Mouse (Mus musculus) liver, adult 2 months (tissue): ENCODE results near the gene Ino80b. TPM values are rescaled to one million over a fixed set of nuclear protein-coding genes. Genes with fewer than 3 reads are reported as not detected.

Experiments used
- DNase-seq: peaks from one replicate; pipeline ENCODE4 v3.0.0-alpha.2; 2011; ENCODE audit warnings: low read depth, low spot score; ENCODE audit errors: extremely low read depth
- H3K27ac ChIP-seq: fragments of 200-500 bp; replicated peaks from 2 replicates; pipeline ENCODE4 v1.5.1; 2012; ENCODE audit warnings: low read depth, mild to moderate bottlenecking, control low read depth, inconsistent platforms, low read length; ENCODE audit not compliant: insufficient read depth
- H3K27me3 ChIP-seq: fragments of 200-500 bp; 2 replicates; pipeline ENCODE4 v1.6.1; 2012; ENCODE audit warnings: mild to moderate bottlenecking, moderate library complexity, low read length, inconsistent platforms; ENCODE audit not compliant: control insufficient read depth, insufficient read depth
- H3K36me3 ChIP-seq: fragments of 200-500 bp; 2 replicates; pipeline ENCODE4 v1.6.1; 2012; ENCODE audit warnings: low read length, inconsistent platforms; ENCODE audit not compliant: control insufficient read depth, insufficient read depth
- H3K4me1 ChIP-seq: fragments of 200-500 bp; 2 replicates; pipeline ENCODE4 v1.6.1; 2011; ENCODE audit warnings: low read length; ENCODE audit not compliant: control insufficient read depth, insufficient read depth
- H3K4me3 ChIP-seq: fragments of 200-500 bp; 2 replicates; pipeline ENCODE4 v1.5.1; 2011; ENCODE audit warnings: low read depth, mild to moderate bottlenecking, control low read depth, low read length, moderate library complexity; ENCODE audit not compliant: insufficient read depth
- H3K79me2 ChIP-seq: fragments of 200-500 bp; 2 replicates; pipeline ENCODE4 v1.6.1; 2012; ENCODE audit warnings: inconsistent platforms, mild to moderate bottlenecking, low read length, moderate library complexity; ENCODE audit not compliant: control insufficient read depth, insufficient read depth
- H3K9ac ChIP-seq: fragments of 200-500 bp; 2 replicates; pipeline ENCODE4 v1.6.1; 2012; ENCODE audit warnings: low read depth, mild to moderate bottlenecking, control low read depth, inconsistent platforms, low read length
- CTCF ChIP-seq: fragments of 200-500 bp; IDR thresholded peaks from 2 replicates; pipeline ENCODE4 v1.5.1; 2011; ENCODE audit warnings: low read depth, low read length, control low read depth
- POLR2A ChIP-seq: fragments of 200-500 bp; IDR thresholded peaks from 2 replicates; pipeline ENCODE4 v1.6.1; 2011; ENCODE audit warnings: low read length, control low read depth; ENCODE audit not compliant: insufficient read depth; ENCODE audit errors: extremely low read depth
- WGBS: fragments of 180-500 bp; shearing (Covaris S2); methylation state at CpG from one replicate; pipeline ENCODE4 v1.1.7; 2018; 5-methylcytosine and 5-hydroxymethylcytosine counted together
- polyA plus RNA-seq: library from polyadenylated mRNA; depleted of rRNA; stranded (reverse); fragments of >200 nt; gene quantifications from 2 replicates; pipeline ENCODE4 v1.2.3, GENCODE M21; 2012
- total RNA-seq: library from RNA; depleted of rRNA; stranded (reverse); fragments of >200 nt; gene quantifications from 2 replicates; pipeline ENCODE4 v1.2.3, GENCODE M21; 2014

Gene Ino80b
- total and polyA plus RNA-seq, 2 experiments, result 10.3 to 23.8 TPM

- H3K4me1 ChIP-seq, result peaks cover 17% of the 10 kb centered on the region
- H3K4me3 ChIP-seq, result peak within 1 kb of the TSS; percentile 93
- no peaks in the 10 kb centered on the region for H3K27me3 ChIP-seq
- DNase-seq, result peak; percentile 81
- under 1% methylated on average over 52 of the region's 58 CpGs for WGBS
- H3K36me3 ChIP-seq, result no peaks in the 10 kb centered on the region
- peak within 1 kb of the TSS; percentile 98 for H3K27ac ChIP-seq
- H3K79me2 ChIP-seq, result peaks cover 4% of the 10 kb centered on the region; the same call in 1 of the 2 replicates
- TF ChIP-seq CTCF (peak; percentile 62), POLR2A (peak; percentile 88)
- H3K9ac ChIP-seq, result peak within 1 kb of the TSS; percentile 93
Observed at GRCm38 (mm10) chr6:83115011-83115671, 10.1 kb downstream of the Ino80b start, which contains the start of gene Mogs. Gene Mogs (plus strand): TSS chr6:83115496.

DNA sequence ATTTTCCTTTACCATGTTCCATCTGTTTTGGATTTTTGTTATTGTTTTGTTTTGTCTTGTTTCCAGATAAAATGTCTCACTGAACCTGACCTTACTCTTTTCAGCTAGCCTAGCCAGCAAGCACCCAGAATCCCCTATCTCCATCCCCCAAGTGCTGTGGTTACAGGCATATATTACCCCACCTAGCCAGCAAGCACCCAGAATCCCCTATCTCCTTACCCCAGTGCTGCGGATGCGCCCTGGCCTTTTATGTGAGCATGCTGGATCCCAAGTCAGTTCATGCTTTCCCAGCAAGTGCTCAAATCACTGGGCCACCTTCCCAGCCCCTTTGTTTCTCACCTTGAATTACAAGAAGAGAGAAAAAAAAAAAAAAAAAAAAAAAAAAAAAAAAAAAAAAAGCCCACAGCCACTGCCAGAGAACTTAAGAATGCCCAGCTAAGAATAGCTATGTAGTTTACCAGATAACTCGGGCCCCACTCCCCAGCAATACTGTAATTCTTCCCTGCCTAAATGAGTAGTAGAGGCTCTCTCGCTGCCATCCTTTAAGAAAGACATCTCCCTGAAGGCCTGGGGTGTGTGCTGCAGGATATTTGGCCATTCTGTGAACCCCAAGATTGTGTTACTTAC, 13.6 kb downstream of the Ino80b start:
- Histone ChIP-seq H3K79me2 (peaks cover 7% of the 10 kb centered on the region; the same call in 1 of the 2 replicates), H3K27ac (no peak overlapping the region), H3K4me3 (no peak overlapping the region), H3K36me3 (no peaks in the 10 kb centered on the region), H3K9ac (no peak overlapping the region), H3K4me1 (peaks cover 23% of the 10 kb centered on the region), H3K27me3 (no peaks in the 10 kb centered on the region)
- TF ChIP-seq POLR2A (no peak), CTCF (no peak)
- 91% methylated on average over 4 of the region's 4 CpGs for WGBS
- no peak for DNase-seq

DNA sequence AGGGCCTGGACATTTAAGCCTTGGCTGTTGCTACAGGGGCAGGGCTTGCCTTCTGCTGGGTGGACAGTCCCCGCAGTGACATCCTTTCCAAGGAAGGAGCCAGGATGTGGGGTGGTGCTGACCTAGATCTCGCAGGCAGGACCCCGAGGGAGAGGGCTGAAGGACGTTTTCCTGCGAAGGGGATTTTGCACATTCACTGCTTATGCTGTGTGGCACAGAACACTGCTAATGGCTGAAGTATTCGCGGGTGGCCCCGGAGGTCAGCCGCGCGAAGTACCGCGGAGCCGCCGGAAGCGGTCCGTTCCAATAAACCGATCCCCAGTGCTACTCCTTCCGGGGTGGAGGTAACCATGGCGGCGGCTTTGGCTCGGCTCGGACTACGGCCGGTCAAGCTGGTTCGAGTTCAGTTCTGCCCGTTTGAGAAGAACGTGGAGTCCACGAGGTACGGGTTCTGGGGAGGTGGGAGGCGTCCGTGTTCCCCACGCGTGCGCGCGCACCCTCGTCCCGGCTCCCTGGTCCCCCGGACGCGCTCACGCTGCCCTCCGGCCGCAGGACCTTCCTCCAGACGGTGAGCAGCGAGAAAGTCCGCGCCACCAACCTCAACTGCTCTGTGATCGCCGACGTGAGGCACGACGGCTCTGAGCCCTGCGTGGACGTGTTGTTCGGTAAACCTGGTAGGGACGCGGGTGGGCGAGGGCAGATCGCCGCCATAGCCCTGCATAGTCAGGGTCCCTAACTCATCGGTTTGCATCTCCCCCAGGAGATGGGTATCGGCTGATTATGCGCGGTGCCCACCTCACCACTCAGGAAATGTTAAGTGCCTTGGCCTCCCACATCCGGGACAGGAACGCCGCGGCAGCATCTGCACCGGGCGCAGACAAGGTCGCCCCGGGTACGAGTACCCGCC, 16.2 kb downstream of the Ino80b start, which contains the start of gene Mrpl53:
TSS of gene Mrpl53 (plus strand) at position 279 of the 907 bp plus-strand sequence.
- H3K4me3 ChIP-seq, result peak within 1 kb of the TSS; percentile 86

DNA sequence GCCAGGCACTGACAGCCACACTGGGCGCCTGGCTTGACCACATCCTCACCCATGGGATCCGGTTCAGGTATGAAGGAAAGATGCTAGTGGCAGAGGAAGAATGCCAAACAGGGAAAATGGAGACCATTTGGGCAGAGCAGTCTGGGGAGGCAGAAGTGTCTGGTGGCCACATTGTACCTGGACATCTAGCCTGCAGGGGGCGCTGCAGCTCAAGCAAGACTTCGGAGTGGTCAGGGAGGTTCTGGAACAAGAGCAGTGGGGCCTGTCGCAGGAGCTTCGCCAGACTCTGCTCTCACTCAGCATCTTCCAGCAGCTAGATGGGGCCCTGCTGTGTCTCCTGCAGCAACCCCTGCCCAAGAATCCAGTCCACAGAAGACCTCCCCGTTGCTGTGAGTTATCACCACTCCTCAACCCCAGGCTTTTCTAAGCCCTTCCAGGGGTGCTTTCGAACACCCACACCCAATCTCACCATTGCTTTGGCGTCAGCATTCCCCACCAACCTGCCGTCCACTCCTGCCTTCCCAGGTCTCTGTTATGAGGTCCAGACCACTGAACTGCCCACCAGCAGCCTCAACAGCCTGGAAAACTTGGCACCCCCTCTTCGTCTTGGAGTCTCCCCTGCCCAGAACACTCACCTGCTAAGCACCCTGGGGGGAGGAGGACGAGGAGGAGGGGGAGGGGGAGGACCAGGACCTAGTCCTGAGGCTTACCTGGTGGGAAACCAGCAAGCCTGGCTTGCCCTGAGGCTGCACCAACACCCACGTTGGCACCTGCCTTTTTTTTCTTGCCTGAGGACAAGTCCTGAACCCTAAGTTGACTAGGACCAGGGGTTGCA, 17.4 kb downstream of the Ino80b start:
- Histone ChIP-seq H3K27me3 (no peaks in the 10 kb centered on the region), H3K9ac (no peak overlapping the region)

More for the DNA sequence above, 16.2 kb downstream of the Ino80b start, which contains the start of gene Mrpl53:
- DNase-seq, result peak; percentile 67
- H3K27ac ChIP-seq, result peak within 1 kb of the TSS; percentile 88
- H3K9ac ChIP-seq, result peak within 1 kb of the TSS; percentile 97
- TF ChIP-seq POLR2A (peak; percentile 58; the same call in 1 of the 2 replicates), CTCF (no peak)
- no peaks in the 10 kb centered on the region for H3K27me3 ChIP-seq
- under 1% methylated on average over 76 of the region's 76 CpGs for WGBS
- H3K4me1 ChIP-seq, result peaks cover 17% of the 10 kb centered on the region
- no peaks in the 10 kb centered on the region for H3K36me3 ChIP-seq
- peaks cover 3% of the 10 kb centered on the region; the same call in 1 of the 2 replicates for H3K79me2 ChIP-seq

GRCm38 (mm10) chr6:83104158-83104557, 21.1 kb downstream of the Ino80b start:
- Histone ChIP-seq H3K36me3 (no peaks in the 10 kb centered on the region), H3K79me2 (peaks cover 1% of the 10 kb centered on the region; the same call in 1 of the 2 replicates), H3K27ac (no peak overlapping the region), H3K4me1 (peaks cover 20% of the 10 kb centered on the region), H3K27me3 (no peaks in the 10 kb centered on the region), H3K4me3 (no peak overlapping the region), H3K9ac (no peak overlapping the region)
- no peak for DNase-seq
- TF ChIP-seq POLR2A (no peak), CTCF (no peak)
- WGBS, result 82% methylated on average over 4 of the region's 4 CpGs

More for the DNA sequence above, 17.4 kb downstream of the Ino80b start:
- WGBS, result 48% methylated on average over 13 of the region's 13 CpGs
- H3K4me3 ChIP-seq, result no peak overlapping the region
- no peaks in the 10 kb centered on the region for H3K36me3 ChIP-seq
- DNase-seq, result peak; percentile 63
- peaks cover 21% of the 10 kb centered on the region for H3K4me1 ChIP-seq
- no peak for TF ChIP-seq POLR2A
- peak; percentile 94 for TF ChIP-seq CTCF
- H3K27ac ChIP-seq, result no peak overlapping the region
- H3K79me2 ChIP-seq, result peaks cover 3% of the 10 kb centered on the region; the same call in 1 of the 2 replicates
